Comparison of ENCODE assay signal across 22 mouse cellular contexts in genomic region chr8:70460199-70460598, GRCm38 (mm10). TPM values are rescaled to one million over a fixed set of nuclear protein-coding genes. Genes with fewer than 3 reads are reported as not detected.
A peak's percentile ranks its signal among the peaks of the same experiment; 100 is the strongest.
DNase-seq lines count a peak whose midpoint lies in the region; TF ChIP-seq lines count a peak whose summit lies in the region.
"Had no signal": no experiment of that assay in that cellular context is flagged by ENCODE, and none has a peak within 500 bp of the region (broad histone marks: within the 10 kb centered on the region; RNA-seq: fewer than 3 reads in every experiment).

No protein-coding gene starts in this region.

- H3K27ac ChIP-seq in heart, embryonic 10.5 days = peak overlapping the region; percentile 50; the same call in 1 of the 2 replicates
- H3K27ac ChIP-seq in left cerebral cortex, adult 2 months = peak overlapping the region; percentile 32; the same call in 1 of the 2 replicates
- peak overlapping the region; percentile 83 for H3K27ac ChIP-seq in embryonic fibroblast, embryonic 13.5 days (ENCODE audit: insufficient read depth, low read length)
- H3K27ac ChIP-seq: embryonic facial prominence, embryonic 13.5 days; hindbrain, embryonic 14.5 days; liver, embryonic 13.5 days; macrophage; midbrain, embryonic 10.5 days; neural tube, embryonic 13.5 days had no signal

- intact Hi-C loops in left cerebral cortex, adult 2 months (cut with DNase I) = no loop called here

- WGBS in heart, embryonic 10.5 days = 88% methylated on average over 5 of the region's 5 CpGs

- peak; percentile 54 for DNase-seq in adrenal gland, adult 2 months
- DNase-seq in adrenal gland, postnatal 4 days (ENCODE audit: low spot score in 2 of 2) = no peak
- DNase-seq in heart, embryonic 10.5 days (ENCODE audit: low spot score) = no peak
- DNase-seq in heart, adult 18-20 months = no peak
- DNase-seq in left cerebral cortex, adult 2 months (ENCODE audit: extremely low spot score in 1 of 2, low spot score in 2 of 2) = no peak
- DNase-seq in left cerebral cortex, adult 9 months (ENCODE audit: low spot score in 2 of 2) = no peak
- no peak for DNase-seq in right cerebral cortex, postnatal 36 days (ENCODE audit: low spot score in 2 of 2)
- DNase-seq: kidney, postnatal 14 days; left cerebral cortex, postnatal 4 days; liver, embryonic 13.5 days; lung, adult 2 months had no signal

- peaks cover 56% of the 10 kb centered on the region for H3K4me1 ChIP-seq in heart, embryonic 10.5 days
- peaks cover 20% of the 10 kb centered on the region; the same call in 1 of the 2 replicates for H3K4me1 ChIP-seq in embryonic fibroblast, embryonic 13.5 days (ENCODE audit: control insufficient read depth, insufficient read depth, low read length)
- H3K4me1 ChIP-seq: embryonic facial prominence, embryonic 13.5 days had no signal

- H3K4me3 ChIP-seq in heart, embryonic 10.5 days = no peak overlapping the region
- no peak overlapping the region for H3K4me3 ChIP-seq in left cerebral cortex, adult 2 months
- no peak overlapping the region for H3K4me3 ChIP-seq in embryonic fibroblast, embryonic 13.5 days (ENCODE audit: insufficient read depth, low read length)
- H3K4me3 ChIP-seq: embryonic facial prominence, embryonic 13.5 days; erythroblast, embryonic 14.5 days; liver, embryonic 13.5 days; midbrain, embryonic 10.5 days; neural tube, embryonic 13.5 days had no signal

- TF ChIP-seq POLR2A in embryonic fibroblast, embryonic 13.5 days (IDR thresholded peaks at IDR 0.05; ENCODE audit: low read depth, low read length) = no peak

- H3K27me3 ChIP-seq in heart, embryonic 10.5 days (ENCODE audit: insufficient read depth, poor library complexity, severe bottlenecking) = no peaks in the 10 kb centered on the region
- H3K27me3 ChIP-seq: embryonic facial prominence, embryonic 13.5 days; liver, embryonic 13.5 days; neural tube, embryonic 13.5 days had no signal

- no peaks in the 10 kb centered on the region for H3K36me3 ChIP-seq in heart, embryonic 10.5 days
- H3K36me3 ChIP-seq: neural tube, embryonic 13.5 days had no signal

- no peak for TF ChIP-seq CTCF in left cerebral cortex, adult 2 months (IDR thresholded peaks at IDR 0.05)
- TF ChIP-seq CTCF in embryonic fibroblast, embryonic 13.5 days (IDR thresholded peaks at IDR 0.05; ENCODE audit: borderline replicate concordance, insufficient read depth, low read length) = no peak

- H3K9me3 ChIP-seq in heart, embryonic 10.5 days = no peaks in the 10 kb centered on the region
- H3K9me3 ChIP-seq: embryonic facial prominence, embryonic 13.5 days; midbrain, embryonic 10.5 days; neural tube, embryonic 13.5 days had no signal

RNA-seq across cellular contexts. Expression of gene Klhl26, which starts 16.6 kb away (rescaled TPM):
- 10 to 100 TPM; 21.7 to 25.8 TPM for total RNA-seq in adrenal gland, adult 2 months (2021)
- polyA plus RNA-seq in adrenal gland, adult 2 months (2012; rRNA removed) = 119 and 121 TPM in 2 replicates
- total RNA-seq in adrenal gland, postnatal 4 days (2021) = 10 to 100 TPM; 18.7 to 20.4 TPM
- 15.6 and 15.7 TPM in 2 replicates for polyA plus RNA-seq in heart, embryonic 10.5 days (2016; fragmentation: Nextera tagmentation; extraction: Ambion mirVana)
- 1 to 10 TPM; 8.4 to 9.7 TPM for total RNA-seq in heart, adult 18-20 months (2021)
- 10 to 100 TPM; 43.7 to 44.4 TPM for total RNA-seq in left cerebral cortex, adult 2 months (2021)
- polyA plus RNA-seq in embryonic fibroblast, embryonic 13.5 days (2011; ENCODE audit: insufficient read length, low read depth, missing spikeins) = 21.4 and 31.7 TPM in 2 replicates

RNA-seq across cellular contexts. Expression of gene Crtc1, which starts 20.8 kb away (rescaled TPM):
- total RNA-seq in adrenal gland, adult 2 months (2021) = 10 to 100 TPM; 20.6 to 25.0 TPM
- polyA plus RNA-seq in adrenal gland, adult 2 months (2012; rRNA removed) = 48.5 and 50.5 TPM in 2 replicates
- 10 to 100 TPM; 33.2 to 34.5 TPM for total RNA-seq in adrenal gland, postnatal 4 days (2021)
- 13.0 and 15.8 TPM in 2 replicates for polyA plus RNA-seq in heart, embryonic 10.5 days (2016; fragmentation: Nextera tagmentation; extraction: Ambion mirVana)
- 1 to 10 TPM; 7.8 to 9.0 TPM for total RNA-seq in heart, adult 18-20 months (2021)
- 100 to 1,000 TPM; 134 to 153 TPM for total RNA-seq in left cerebral cortex, adult 2 months (2021)
- 13.7 and 15.6 TPM in 2 replicates for polyA plus RNA-seq in embryonic fibroblast, embryonic 13.5 days (2011; ENCODE audit: insufficient read length, low read depth, missing spikeins)

RNA-seq across cellular contexts. Expression of gene Tmem59l, which starts 27.0 kb away (rescaled TPM):
- total RNA-seq in adrenal gland, adult 2 months (2021) = 10 to 100 TPM; 16.8 to 24.3 TPM
- polyA plus RNA-seq in adrenal gland, adult 2 months (2012; rRNA removed) = 42.9 and 55.8 TPM in 2 replicates
- total RNA-seq in adrenal gland, postnatal 4 days (2021) = 1 to 10 TPM; 3.6 to 5.0 TPM
- polyA plus RNA-seq in heart, embryonic 10.5 days (2016; fragmentation: Nextera tagmentation; extraction: Ambion mirVana) = 1.2 and 3.6 TPM in 2 replicates
- not detected for total RNA-seq in heart, adult 18-20 months (2021)
- total RNA-seq in left cerebral cortex, adult 2 months (2021) = 100 to 1,000 TPM; 295 to 302 TPM
- polyA plus RNA-seq in embryonic fibroblast, embryonic 13.5 days (2011; ENCODE audit: insufficient read length, low read depth, missing spikeins) = 0.58 and 1.5 TPM in 2 replicates
- total RNA-seq: common myeloid progenitor, adult 5-6 weeks; gastrocnemius, adult 8-10 months; MEL had no signal
- polyA plus RNA-seq: erythroblast, embryonic 14.5 days; macrophage had no signal

RNA-seq across cellular contexts. Expression of gene Crlf1, which starts 32.8 kb away (rescaled TPM):
- 1 to 10 TPM in 1 of 2 experiments, under 1 TPM in 1; 0.58 to 1.4 TPM for total RNA-seq in adrenal gland, adult 2 months (2021)
- 0.58 and 1.2 TPM in 2 replicates for polyA plus RNA-seq in adrenal gland, adult 2 months (2012; rRNA removed)
- under 1 TPM in 1 of 2 experiments, not detected in 1; 0.45 TPM for total RNA-seq in adrenal gland, postnatal 4 days (2021)
- polyA plus RNA-seq in heart, embryonic 10.5 days (2016; fragmentation: Nextera tagmentation; extraction: Ambion mirVana) = 1.8 and 3.2 TPM in 2 replicates
- under 1 TPM; 0.20 to 0.62 TPM for total RNA-seq in heart, adult 18-20 months (2021)
- total RNA-seq in left cerebral cortex, adult 2 months (2021) = 1 to 10 TPM; 2.6 to 3.0 TPM
- 215 and 351 TPM in 2 replicates for polyA plus RNA-seq in embryonic fibroblast, embryonic 13.5 days (2011; ENCODE audit: insufficient read length, low read depth, missing spikeins)
- total RNA-seq: common myeloid progenitor, adult 5-6 weeks; hematopoietic stem cell, adult 5-6 weeks had no signal
- polyA plus RNA-seq: macrophage had no signal

RNA-seq across cellular contexts. Expression of gene Rex1bd, which starts 46.4 kb away (rescaled TPM):
- total RNA-seq in adrenal gland, adult 2 months (2021) = 100 to 1,000 TPM; 148 to 164 TPM
- polyA plus RNA-seq in adrenal gland, adult 2 months (2012; rRNA removed) = 327 and 373 TPM in 2 replicates
- total RNA-seq in adrenal gland, postnatal 4 days (2021) = 100 to 1,000 TPM; 105 to 109 TPM
- 127 and 128 TPM in 2 replicates for polyA plus RNA-seq in heart, embryonic 10.5 days (2016; fragmentation: Nextera tagmentation; extraction: Ambion mirVana)
- 100 to 1,000 TPM; 113 to 128 TPM for total RNA-seq in heart, adult 18-20 months (2021)
- total RNA-seq in left cerebral cortex, adult 2 months (2021) = 100 to 1,000 TPM; 108 to 110 TPM
- polyA plus RNA-seq in embryonic fibroblast, embryonic 13.5 days (2011; ENCODE audit: insufficient read length, low read depth, missing spikeins) = 29.9 and 46.6 TPM in 2 replicates

Comparison
In these comparisons a context has a peak if more than half of its experiments do, and no peak if none do; other contexts are left out.
1. H3K27ac ChIP-seq: peak in every context shown above with its lines; median percentile 83 in embryonic fibroblast, embryonic 13.5 days; 50 in heart, embryonic 10.5 days; 32 in left cerebral cortex, adult 2 months.
2. RNA of gene Tmem59l, which starts 27.0 kb away (total RNA-seq): 295 to 302 TPM in left cerebral cortex, adult 2 months; 16.8 to 24.3 TPM in adrenal gland, adult 2 months, 3.6 to 5.0 TPM in adrenal gland, postnatal 4 days and not detected in heart, adult 18-20 months; every median in the first group is over 10 times any median in the second.